Mouse (Mus musculus): ENCODE measurements around the gene Ano9.

Ano9 gene

GRCm38 (mm10) chr7:141061269-141061692 lies 56.3 kb downstream of the Ano9 start:
- DNase-seq = peak; percentile 57

DNA sequence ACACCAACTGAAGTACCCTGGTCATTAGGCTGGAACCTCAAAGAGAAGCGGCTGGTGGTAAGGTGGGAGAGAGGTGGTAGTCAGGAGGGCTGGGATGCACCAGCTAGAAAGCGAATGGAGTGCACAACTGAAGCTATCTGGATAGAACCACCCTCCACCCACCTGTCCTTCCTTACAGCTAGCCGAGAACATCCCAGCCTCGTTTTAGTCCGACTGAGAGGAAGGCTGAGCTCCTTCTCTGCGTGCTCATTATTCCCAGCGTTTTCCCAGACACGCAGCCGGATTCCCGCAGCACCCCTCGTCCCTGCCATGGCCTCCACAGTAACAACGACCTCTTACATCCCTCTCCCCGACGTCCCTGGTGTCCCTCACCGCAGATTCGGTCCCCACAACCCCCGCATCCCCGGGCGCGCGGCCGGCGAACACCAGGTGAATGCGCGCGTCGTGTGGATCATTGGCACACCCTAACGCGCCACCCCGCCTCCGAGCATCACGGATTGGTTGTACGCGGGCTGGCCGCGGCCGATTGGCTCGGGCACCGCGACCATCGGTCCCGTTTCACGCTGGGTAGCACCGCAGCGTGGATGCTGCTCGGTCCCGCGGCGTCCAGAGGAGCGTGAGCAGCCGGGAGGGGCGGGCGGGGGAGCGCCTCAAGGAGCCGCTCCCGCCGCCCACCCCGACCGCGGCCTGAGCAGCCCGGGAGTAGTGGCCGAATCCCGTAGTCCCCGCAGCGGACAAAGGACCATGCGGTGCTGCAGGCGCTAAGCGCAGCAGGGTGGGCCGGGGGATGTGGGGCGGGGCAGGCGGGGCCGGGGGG lies 57.0 kb downstream of the Ano9 start, which contains the start of gene B4galnt4:
B4galnt4 (plus strand) TSS at position 679 of the 817 bp plus-strand sequence.
- peak; percentile 91 for DNase-seq

DNA sequence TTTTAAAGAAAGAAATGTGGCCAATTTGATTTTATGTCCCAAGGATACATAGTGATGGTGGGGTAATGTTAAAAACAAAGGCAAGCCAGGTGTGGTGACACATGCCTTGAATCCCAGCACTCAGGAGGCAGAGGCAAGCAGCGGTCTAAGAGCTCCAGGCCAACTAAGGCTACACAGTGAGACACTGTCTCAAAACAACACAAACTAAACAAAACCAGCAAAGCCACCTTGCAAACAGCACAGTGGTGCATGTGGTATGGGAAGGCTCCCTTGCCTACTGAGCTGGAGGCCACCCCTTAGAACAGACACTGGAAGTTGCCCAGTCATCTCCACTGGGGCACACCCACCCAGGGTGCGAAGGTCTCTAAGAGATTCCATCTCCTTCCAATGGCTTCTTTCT lies 57.7 kb downstream of the Ano9 start:
- DNase-seq = no peak

- no peak for DNase-seq
Observed at GRCm38 (mm10) chr7:141058601-141059341, 58.8 kb downstream of the Ano9 start.

- no peak for DNase-seq
Observed at GRCm38 (mm10) chr7:141057541-141057940, 60.1 kb downstream of the Ano9 start.

- DNase-seq = no peak
Observed at GRCm38 (mm10) chr7:141056976-141057375, 60.6 kb downstream of the Ano9 start.

DNA sequence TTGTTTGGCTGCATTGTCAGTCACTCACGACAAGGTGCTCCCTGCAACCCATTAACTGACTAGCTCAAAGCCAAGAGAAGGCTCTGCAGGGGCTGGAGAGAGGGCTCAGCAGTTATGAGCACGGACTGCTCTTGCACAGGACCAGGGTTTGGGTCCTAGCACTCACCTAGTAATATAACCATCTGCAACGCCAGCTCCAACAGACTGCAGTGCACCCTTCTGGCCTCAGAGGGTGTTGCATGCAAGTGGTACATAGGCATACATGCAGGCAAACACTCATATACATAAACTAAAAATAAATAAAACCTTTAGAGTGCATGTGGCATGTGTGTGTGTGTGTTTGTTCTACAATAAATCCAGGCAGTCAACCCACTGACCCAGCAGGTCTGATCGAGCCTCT lies 61.8 kb downstream of the Ano9 start:
- DNase-seq = no peak

- DNase-seq = no peak
Observed at GRCm38 (mm10) chr7:141052421-141052820, 65.2 kb downstream of the Ano9 start.

GRCm38 (mm10) chr7:141052016-141052415 lies 65.6 kb downstream of the Ano9 start:
- no peak for DNase-seq
